Mouse (Mus musculus) embryonic fibroblast, embryonic 13.5 days (primary cell): ENCODE data around the gene Noxred1.

Experiments used
- CTCF ChIP-seq: IDR thresholded peaks from 2 replicates; pipeline ENCODE4 v1.5.1; 2011; ENCODE audit warnings: mild to moderate bottlenecking, control low read depth, low read length, moderate library complexity, borderline replicate concordance; ENCODE audit not compliant: insufficient read depth
- POLR2A ChIP-seq: IDR thresholded peaks from 2 replicates; pipeline ENCODE4 v1.6.1; 2011; ENCODE audit warnings: low read depth, mild to moderate bottlenecking, control low read depth, low read length, moderate library complexity

- no peak for TF ChIP-seq POLR2A
- TF ChIP-seq CTCF: no peak
Observed at GRCm38 (mm10) chr12:87260562-87260961, 22.0 kb upstream of the Noxred1 start.
